Mouse (Mus musculus): ENCODE measurements around the gene Chka. TPM values are rescaled to one million over a fixed set of nuclear protein-coding genes. Genes with fewer than 3 reads are reported as not detected.
A peak's percentile ranks its signal among the peaks of the same experiment; 100 is the strongest.

Gene Chka
- polyA plus RNA-seq, 1 experiment = 39.1 TPM

- H3K36me3 ChIP-seq (ENCODE audit: control insufficient read depth, insufficient read depth, low read length) = peaks cover 29% of the 10 kb centered on the region
- H3K27me3 ChIP-seq (ENCODE audit: control insufficient read depth, insufficient read depth, low read length) = no peaks in the 10 kb centered on the region
- H3K4me1 ChIP-seq (replicated peaks; ENCODE audit: control insufficient read depth, insufficient read depth, low read length) = no peaks in the 10 kb centered on the region
- DNase-seq = peak; percentile 23
- WGBS = 72% methylated on average over 8 of the region's 8 CpGs
- no peak overlapping the region for H3K27ac ChIP-seq (ENCODE audit: control insufficient read depth, insufficient read depth, low read length)
- H3K4me3 ChIP-seq (ENCODE audit: control insufficient read depth, insufficient read depth, low read length) = no peak overlapping the region
- no peak for TF ChIP-seq CTCF (IDR thresholded peaks at IDR 0.05; ENCODE audit: borderline replicate concordance, control insufficient read depth, extremely low read depth, insufficient read depth, low read length, poor library complexity)
- TF ChIP-seq POLR2A (IDR thresholded peaks at IDR 0.05; ENCODE audit: control insufficient read depth, extremely low read depth, insufficient read depth, low read length, poor library complexity) = no peak
Measured at GRCm38 (mm10) chr19:3890181-3890580, 38.6 kb downstream of the Chka start.

DNA sequence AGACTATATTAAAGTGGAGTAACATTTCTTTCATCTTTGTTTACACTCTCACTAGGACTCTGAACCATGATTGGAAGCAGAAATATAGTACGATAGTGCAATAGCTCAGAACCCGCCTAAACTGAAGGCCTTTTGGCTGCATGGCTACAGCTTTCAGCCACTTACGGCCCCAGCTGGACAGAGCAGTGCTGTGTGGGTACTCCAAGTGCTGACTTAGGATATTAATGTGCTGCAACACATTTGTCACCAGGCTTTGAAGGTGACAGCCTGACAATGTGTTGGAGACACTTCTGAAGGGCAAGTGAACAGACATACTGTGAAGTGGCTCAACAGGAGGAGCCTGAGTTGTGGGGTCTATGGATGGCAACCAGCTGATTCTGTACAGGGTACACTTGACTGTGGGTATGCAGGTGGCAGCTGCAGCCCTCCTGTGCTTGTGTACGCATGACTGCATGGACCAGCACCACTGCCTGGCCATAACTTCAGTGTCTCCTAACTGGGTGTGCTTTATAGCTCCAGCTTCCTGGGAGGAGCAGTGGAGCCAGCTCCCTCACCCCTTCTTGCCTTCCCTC is 42.1 kb downstream of the Chka start:
- Histone ChIP-seq H3K4me3 (ENCODE audit: control insufficient read depth, insufficient read depth, low read length) (no peak overlapping the region), H3K4me1 (replicated peaks; ENCODE audit: control insufficient read depth, insufficient read depth, low read length) (no peaks in the 10 kb centered on the region), H3K27ac (ENCODE audit: control insufficient read depth, insufficient read depth, low read length) (no peak overlapping the region), H3K27me3 (ENCODE audit: control insufficient read depth, insufficient read depth, low read length) (no peaks in the 10 kb centered on the region), H3K36me3 (ENCODE audit: control insufficient read depth, insufficient read depth, low read length) (peaks cover 41% of the 10 kb centered on the region)
- 99% methylated on average over 4 of the region's 4 CpGs for WGBS
- TF ChIP-seq POLR2A (IDR thresholded peaks at IDR 0.05; ENCODE audit: control insufficient read depth, extremely low read depth, insufficient read depth, low read length, poor library complexity) (no peak), CTCF (IDR thresholded peaks at IDR 0.05; ENCODE audit: borderline replicate concordance, control insufficient read depth, extremely low read depth, insufficient read depth, low read length, poor library complexity) (no peak)
- no peak for DNase-seq

GRCm38 (mm10) chr19:3894294-3894693 is 42.7 kb downstream of the Chka start:
- no peak overlapping the region for H3K27ac ChIP-seq (ENCODE audit: control insufficient read depth, insufficient read depth, low read length)
- H3K4me1 ChIP-seq (replicated peaks; ENCODE audit: control insufficient read depth, insufficient read depth, low read length) = no peaks in the 10 kb centered on the region
- no peak overlapping the region for H3K4me3 ChIP-seq (ENCODE audit: control insufficient read depth, insufficient read depth, low read length)
- no peak for DNase-seq
- TF ChIP-seq POLR2A (IDR thresholded peaks at IDR 0.05; ENCODE audit: control insufficient read depth, extremely low read depth, insufficient read depth, low read length, poor library complexity) (no peak), CTCF (IDR thresholded peaks at IDR 0.05; ENCODE audit: borderline replicate concordance, control insufficient read depth, extremely low read depth, insufficient read depth, low read length, poor library complexity) (no peak)
- H3K36me3 ChIP-seq (ENCODE audit: control insufficient read depth, insufficient read depth, low read length) = peaks cover 36% of the 10 kb centered on the region
- 95% methylated on average over 2 of the region's 2 CpGs for WGBS
- no peaks in the 10 kb centered on the region for H3K27me3 ChIP-seq (ENCODE audit: control insufficient read depth, insufficient read depth, low read length)

DNA sequence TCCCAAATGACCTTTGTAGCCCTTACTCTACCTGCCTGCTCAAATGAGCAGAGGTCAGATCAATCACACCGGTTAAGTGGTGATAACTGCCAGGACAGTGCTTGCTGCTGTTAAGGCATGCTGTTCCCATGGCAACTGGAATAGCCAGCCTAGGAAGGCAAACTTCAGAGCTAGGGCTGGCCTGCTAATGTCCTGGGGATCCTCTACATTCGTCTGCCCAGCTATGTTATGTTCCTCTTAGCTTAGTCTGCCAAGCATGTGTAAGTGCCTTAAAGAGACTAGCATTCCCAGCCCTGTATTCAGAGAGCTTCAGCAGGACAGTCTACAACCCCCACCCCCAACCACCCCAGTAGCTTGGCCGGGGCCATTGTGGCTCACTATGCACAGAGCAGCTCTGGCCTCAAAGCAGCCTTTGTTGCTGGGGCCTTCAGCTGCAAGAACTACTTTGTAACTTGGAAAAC is 43.6 kb downstream of the Chka start:
- no peak overlapping the region for H3K4me3 ChIP-seq (ENCODE audit: control insufficient read depth, insufficient read depth, low read length)
- peaks cover 36% of the 10 kb centered on the region for H3K36me3 ChIP-seq (ENCODE audit: control insufficient read depth, insufficient read depth, low read length)
- H3K4me1 ChIP-seq (replicated peaks; ENCODE audit: control insufficient read depth, insufficient read depth, low read length) = no peaks in the 10 kb centered on the region
- no peak overlapping the region for H3K27ac ChIP-seq (ENCODE audit: control insufficient read depth, insufficient read depth, low read length)
- no peaks in the 10 kb centered on the region for H3K27me3 ChIP-seq (ENCODE audit: control insufficient read depth, insufficient read depth, low read length)
- no peak for DNase-seq
- TF ChIP-seq CTCF (IDR thresholded peaks at IDR 0.05; ENCODE audit: borderline replicate concordance, control insufficient read depth, extremely low read depth, insufficient read depth, low read length, poor library complexity) = no peak
- TF ChIP-seq POLR2A (IDR thresholded peaks at IDR 0.05; ENCODE audit: control insufficient read depth, extremely low read depth, insufficient read depth, low read length, poor library complexity) = no peak
- WGBS = 91% methylated on average over 3 of the region's 3 CpGs

- 96% methylated on average over 10 of the region's 10 CpGs for WGBS
Measured at GRCm38 (mm10) chr19:3896208-3896607, 44.6 kb downstream of the Chka start.

DNA sequence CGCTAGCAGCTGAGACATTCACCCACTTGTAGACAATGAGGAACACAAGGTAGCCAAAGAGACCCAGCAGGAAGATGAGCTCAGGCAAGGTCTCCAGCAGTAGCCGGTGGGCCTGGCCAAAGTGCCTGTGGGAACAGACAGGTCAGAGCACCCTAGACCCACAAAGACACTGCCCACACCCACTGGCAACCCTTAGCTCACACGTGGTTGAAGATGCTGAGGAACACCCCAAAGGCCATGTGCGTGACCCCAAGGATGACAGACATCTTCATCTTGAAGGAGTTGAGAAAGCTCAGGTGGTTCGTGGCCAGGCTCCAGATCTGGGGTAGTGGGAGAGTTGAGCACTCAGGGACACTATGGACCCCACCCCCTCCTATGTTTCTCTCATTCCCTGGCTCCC is 46.0 kb downstream of the Chka start:
- H3K4me3 ChIP-seq (ENCODE audit: control insufficient read depth, insufficient read depth, low read length) = no peak overlapping the region
- WGBS = 98% methylated on average over 5 of the region's 5 CpGs
- H3K4me1 ChIP-seq (replicated peaks; ENCODE audit: control insufficient read depth, insufficient read depth, low read length) = peaks cover 5% of the 10 kb centered on the region
- no peaks in the 10 kb centered on the region for H3K27me3 ChIP-seq (ENCODE audit: control insufficient read depth, insufficient read depth, low read length)
- no peak overlapping the region for H3K27ac ChIP-seq (ENCODE audit: control insufficient read depth, insufficient read depth, low read length)
- H3K36me3 ChIP-seq (ENCODE audit: control insufficient read depth, insufficient read depth, low read length) = peaks cover 34% of the 10 kb centered on the region
- TF ChIP-seq CTCF (IDR thresholded peaks at IDR 0.05; ENCODE audit: borderline replicate concordance, control insufficient read depth, extremely low read depth, insufficient read depth, low read length, poor library complexity) (no peak), POLR2A (IDR thresholded peaks at IDR 0.05; ENCODE audit: control insufficient read depth, extremely low read depth, insufficient read depth, low read length, poor library complexity) (no peak)
- no peak for DNase-seq

More at GRCm38 (mm10) chr19:3896208-3896607, 44.6 kb downstream of the Chka start:
- Histone ChIP-seq H3K27me3 (ENCODE audit: control insufficient read depth, insufficient read depth, low read length) (no peaks in the 10 kb centered on the region), H3K4me3 (ENCODE audit: control insufficient read depth, insufficient read depth, low read length) (no peak overlapping the region), H3K27ac (ENCODE audit: control insufficient read depth, insufficient read depth, low read length) (no peak overlapping the region), H3K36me3 (ENCODE audit: control insufficient read depth, insufficient read depth, low read length) (peaks cover 36% of the 10 kb centered on the region), H3K4me1 (replicated peaks; ENCODE audit: control insufficient read depth, insufficient read depth, low read length) (no peaks in the 10 kb centered on the region)
- no peak for TF ChIP-seq CTCF (IDR thresholded peaks at IDR 0.05; ENCODE audit: borderline replicate concordance, control insufficient read depth, extremely low read depth, insufficient read depth, low read length, poor library complexity)
- no peak for DNase-seq

- Histone ChIP-seq H3K27ac (ENCODE audit: control insufficient read depth, insufficient read depth, low read length) (no peak overlapping the region), H3K27me3 (ENCODE audit: control insufficient read depth, insufficient read depth, low read length) (no peaks in the 10 kb centered on the region), H3K4me1 (replicated peaks; ENCODE audit: control insufficient read depth, insufficient read depth, low read length) (peaks cover 16% of the 10 kb centered on the region), H3K4me3 (ENCODE audit: control insufficient read depth, insufficient read depth, low read length) (no peak overlapping the region), H3K36me3 (ENCODE audit: control insufficient read depth, insufficient read depth, low read length) (peaks cover 29% of the 10 kb centered on the region)
- WGBS = 93% methylated on average over 7 of the region's 7 CpGs
- TF ChIP-seq CTCF (IDR thresholded peaks at IDR 0.05; ENCODE audit: borderline replicate concordance, control insufficient read depth, extremely low read depth, insufficient read depth, low read length, poor library complexity) (no peak), POLR2A (IDR thresholded peaks at IDR 0.05; ENCODE audit: control insufficient read depth, extremely low read depth, insufficient read depth, low read length, poor library complexity) (no peak)
- no peak for DNase-seq
Measured at GRCm38 (mm10) chr19:3898952-3899351, 47.4 kb downstream of the Chka start.

All from thymus, adult 2 months (tissue).